Mouse (Mus musculus) CH12.LX (cell line): ENCODE data around the gene Mfsd7a. TPM values are rescaled to one million over a fixed set of nuclear protein-coding genes. Genes with fewer than 3 reads are reported as not detected.

Source experiments
- DNase-seq: peaks from one replicate; pipeline ENCODE4 v3.0.0-alpha.2; 2013; ENCODE audit errors: extremely low read depth
- H3K27ac ChIP-seq: 2 replicates; pipeline ENCODE4 v1.5.1; 2012; ENCODE audit warnings: low read depth, mild to moderate bottlenecking, control low read depth, moderate library complexity; ENCODE audit not compliant: insufficient read depth
- H3K27me3 ChIP-seq: replicated peaks from 2 replicates; pipeline ENCODE3; 2012; ENCODE audit warnings: inconsistent platforms
- H3K36me3 ChIP-seq, 2 experiments: replicated peaks in 1 of 2; 2 replicates each; pipeline versions ENCODE3 to v1.6.1; 2012; ENCODE audit warnings: inconsistent platforms in 1 of 2, low read length in 1 of 2, mild to moderate bottlenecking in 1 of 2, mixed read lengths in 1 of 2, moderate library complexity in 1 of 2; ENCODE audit not compliant: control insufficient read depth in 1 of 2, insufficient read depth in 1 of 2
- H3K4me1 ChIP-seq, 2 experiments: 2 replicates each; pipeline ENCODE4 v1.6.1; 2012; ENCODE audit warnings: inconsistent platforms in 1 of 2, moderate library complexity in 1 of 2; ENCODE audit not compliant: insufficient read depth in 2 of 2, control insufficient read depth in 1 of 2
- H3K4me2 ChIP-seq: 2 replicates; pipeline ENCODE4 v1.6.1; 2012; ENCODE audit warnings: low read depth, mild to moderate bottlenecking, control low read depth; ENCODE audit not compliant: poor library complexity, insufficient read depth, severe bottlenecking
- H3K4me3 ChIP-seq, 3 experiments: fragments of 150-350 bp in 1 of 3; sonication (generic) in 1 of 3; replicated peaks in 1 of 3; 2 replicates each; pipeline versions ENCODE3 to v1.5.1; 2011 to 2012; ENCODE audit warnings: low read depth in 2 of 3, low read length in 2 of 3, mild to moderate bottlenecking in 2 of 3, moderate library complexity in 2 of 3, control low read depth in 1 of 3, improper control_type of control experiment in 1 of 3, inconsistent platforms in 1 of 3, mixed read lengths in 1 of 3; ENCODE audit not compliant: poor library complexity in 1 of 3
- H3K79me2 ChIP-seq: replicated peaks from 2 replicates; pipeline ENCODE4 v1.6.1; 2012; ENCODE audit warnings: mild to moderate bottlenecking, moderate library complexity; ENCODE audit not compliant: control insufficient read depth, poor library complexity, insufficient read depth, severe bottlenecking; ENCODE audit errors: extremely low read depth
- H3K9ac ChIP-seq: 2 replicates; pipeline ENCODE4 v1.6.1; 2012; ENCODE audit warnings: low read depth, mild to moderate bottlenecking, control low read depth, moderate library complexity; ENCODE audit not compliant: insufficient read depth
- H3K9me3 ChIP-seq: replicated peaks from 2 replicates; pipeline ENCODE3; 2012; ENCODE audit warnings: low read length, inconsistent platforms, mixed read lengths
- BHLHE40 ChIP-seq: IDR thresholded peaks from 2 replicates; pipeline ENCODE4 v1.6.1; 2011; ENCODE audit warnings: mild to moderate bottlenecking, low read depth, low read length, improper control_type of control experiment
- CTCF ChIP-seq, 2 experiments: IDR thresholded peaks in 1 of 2; conservative IDR thresholded peaks in 1 of 2; 2 replicates each; pipeline ENCODE4 v1.5.1; 2011 to 2012; ENCODE audit warnings: low read depth in 2 of 2, low read length in 2 of 2, improper control_type of control experiment in 1 of 2, inconsistent platforms in 1 of 2, mild to moderate bottlenecking in 1 of 2, moderate library complexity in 1 of 2
- ETS1 ChIP-seq: conservative IDR thresholded peaks from 2 replicates; pipeline ENCODE4 v1.6.1; 2012; ENCODE audit warnings: low read depth, mild to moderate bottlenecking, inconsistent platforms, low read length, improper control_type of control experiment, moderate library complexity
- GABPA ChIP-seq: IDR thresholded peaks from 2 replicates; pipeline ENCODE4 v1.6.1; 2012; ENCODE audit warnings: low read depth, low read length, improper control_type of control experiment, inconsistent platforms; ENCODE audit not compliant: insufficient replicate concordance
- JUN ChIP-seq: IDR thresholded peaks from 2 replicates; pipeline ENCODE4 v1.6.1; 2011; ENCODE audit warnings: low read depth, mild to moderate bottlenecking, low read length, improper control_type of control experiment, moderate library complexity; ENCODE audit not compliant: insufficient read depth
- MAZ ChIP-seq: IDR thresholded peaks from 2 replicates; pipeline ENCODE4 v1.6.1; 2012; ENCODE audit warnings: low read depth, mild to moderate bottlenecking, inconsistent platforms, low read length, improper control_type of control experiment, moderate library complexity
- MXI1 ChIP-seq: IDR thresholded peaks from 2 replicates; pipeline ENCODE4 v1.6.1; 2011; ENCODE audit warnings: mild to moderate bottlenecking, low read depth, low read length, improper control_type of control experiment
- NRF1 ChIP-seq: IDR thresholded peaks from 2 replicates; pipeline ENCODE4 v1.6.1; 2014; ENCODE audit warnings: low read depth, mild to moderate bottlenecking, inconsistent platforms, low read length, improper control_type of control experiment, moderate library complexity
- POLR2AphosphoS2 ChIP-seq: IDR thresholded peaks from 2 replicates; pipeline ENCODE4 v1.6.1; 2011; ENCODE audit warnings: low read depth, low read length, improper control_type of control experiment
- RAD21 ChIP-seq: IDR thresholded peaks from 2 replicates; pipeline ENCODE4 v1.6.1; 2011; ENCODE audit warnings: low read depth, mild to moderate bottlenecking, low read length, improper control_type of control experiment, moderate library complexity
- SIN3A ChIP-seq: IDR thresholded peaks from 2 replicates; pipeline ENCODE4 v1.6.1; 2012; ENCODE audit warnings: low read length, improper control_type of control experiment, inconsistent platforms
- SMC3 ChIP-seq: IDR thresholded peaks from 2 replicates; pipeline ENCODE4 v1.6.1; 2011; ENCODE audit warnings: low read depth, low read length, improper control_type of control experiment
- TBP ChIP-seq: conservative IDR thresholded peaks from 2 replicates; pipeline ENCODE4 v1.6.1; 2011; ENCODE audit warnings: low read depth, low read length, improper control_type of control experiment
- TCF12 ChIP-seq: IDR thresholded peaks from 2 replicates; pipeline ENCODE4 v1.6.1; 2014; ENCODE audit warnings: low read depth, mild to moderate bottlenecking, inconsistent platforms, low read length, improper control_type of control experiment
- ZC3H11A ChIP-seq: IDR thresholded peaks from 2 replicates; pipeline ENCODE4 v1.6.1; 2012; ENCODE audit warnings: low read depth, mild to moderate bottlenecking, inconsistent platforms, low read length, improper control_type of control experiment
- ZMIZ1 ChIP-seq: IDR thresholded peaks from 2 replicates; pipeline ENCODE4 v1.6.1; 2012; ENCODE audit warnings: low read depth, mild to moderate bottlenecking, inconsistent platforms, low read length, improper control_type of control experiment
- dilution Hi-C: fragments of 300-500 bp; cut with MboI; formaldehyde crosslinking; loops from 2 replicates; pipeline ENCODE4 v1.14.3; 2020; ENCODE audit warnings: low sequenced_read_pairs; ENCODE audit not compliant: extremely low pct_unique_long_range_greater_than_20kb, extremely low pct_ligation_motif_present
- in situ Hi-C: fragments of 300-500 bp; cut with MboI; formaldehyde crosslinking; loops from 3 replicates; pipeline ENCODE4 v1.14.3; 2019; ENCODE audit warnings: low sequenced_read_pairs, low pct_ligation_motif_present, low pct_unique_long_range_greater_than_20kb, mixed read lengths
- polyA plus RNA-seq: library from polyadenylated mRNA; unstranded; fragments of >175 nt; gene quantifications from 2 replicates; pipeline ENCODE4 v1.2.1, GENCODE M21; 2012; ENCODE audit warnings: low read depth; ENCODE audit not compliant: insufficient read length
- total RNA-seq, 2 experiments: library from RNA; depleted of rRNA; stranded (reverse); fragments of 300-350 nt in 1 of 2; fragments of >200 nt in 1 of 2; gene quantifications; 2 replicates each; pipeline ENCODE4 v1.2.3; 2012 to 2014

The Mfsd7a gene
- total and polyA plus RNA-seq, 3 experiments: not detected

DNA sequence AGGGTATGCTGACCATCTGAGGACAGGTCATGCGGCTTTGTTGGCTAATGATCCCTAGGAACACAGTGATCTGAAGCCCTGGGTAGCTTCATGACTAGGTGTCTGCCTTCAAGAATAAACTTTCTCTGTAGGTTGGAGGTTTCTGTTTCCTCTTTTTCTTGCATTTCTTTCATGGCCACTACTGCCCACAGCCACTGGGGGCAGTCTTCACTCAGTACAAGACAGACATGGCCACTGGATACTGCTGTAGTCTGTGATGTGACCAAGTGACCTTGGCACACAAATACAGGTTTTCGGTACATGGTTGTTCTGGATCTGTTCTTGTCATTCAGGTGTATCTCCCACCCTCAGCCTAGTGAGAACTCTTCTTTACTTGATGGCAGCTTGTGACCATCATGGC is 36.5 kb upstream of the Mfsd7a start:
- H3K27ac ChIP-seq: no peak overlapping the region
- H3K9me3 ChIP-seq: no peaks in the 10 kb centered on the region
- H3K9ac ChIP-seq: no peak overlapping the region
- no peaks in the 10 kb centered on the region for H3K79me2 ChIP-seq
- H3K4me2 ChIP-seq: no peak overlapping the region
- no peaks in the 10 kb centered on the region for H3K27me3 ChIP-seq
- H3K4me3 ChIP-seq: no peak overlapping the region
- peak; percentile 62 for DNase-seq
- peaks cover 0 to 6% of the 10 kb centered on the region in 2 experiments; a peak in 2 of 4 replicates for H3K4me1 ChIP-seq
- peaks cover 35 to 75% of the 10 kb centered on the region in 2 experiments for H3K36me3 ChIP-seq
- dilution Hi-C loops: no loop called here
- peak; percentile 57 for TF ChIP-seq RAD21
- peak; percentile 44 for TF ChIP-seq SMC3
- TF ChIP-seq MAZ: no peak
- TF ChIP-seq CTCF (conservative IDR thresholded peaks at IDR 0.05 in 1 of 2, IDR thresholded peaks at IDR 0.05 in 1 of 2; ENCODE audit: low read depth in 2 of 2, low read length in 2 of 2): peak; percentile 78 to 80
- in situ Hi-C loops: no loop called here

DNA sequence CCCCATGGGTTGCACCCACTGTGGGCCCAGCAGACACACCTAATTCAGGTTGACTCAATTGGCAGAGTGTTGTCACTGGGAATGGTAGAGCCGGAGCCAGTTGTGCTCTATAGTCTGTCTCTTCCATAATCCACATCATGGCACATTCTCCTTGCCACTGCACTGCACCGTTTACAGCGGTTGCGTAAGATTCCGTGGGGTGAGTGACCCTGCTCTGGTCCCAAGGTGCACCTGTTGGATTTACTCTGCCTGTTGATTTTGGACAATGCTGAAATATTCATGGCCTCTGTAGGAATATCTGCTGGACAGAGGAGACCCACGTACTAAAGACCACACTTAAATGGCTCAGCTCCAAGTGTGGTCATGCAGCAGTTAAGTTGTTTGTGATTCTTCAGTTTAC is 34.3 kb upstream of the Mfsd7a start:
- dilution Hi-C loops: no loop called here
- Histone ChIP-seq H3K9me3 (no peaks in the 10 kb centered on the region), H3K4me3 (no peak overlapping the region), H3K4me1 (peaks cover 0 to 6% of the 10 kb centered on the region in 2 experiments; a peak in 2 of 4 replicates), H3K9ac (no peak overlapping the region), H3K27ac (no peak overlapping the region), H3K27me3 (no peaks in the 10 kb centered on the region), H3K36me3 (peaks cover 22 to 65% of the 10 kb centered on the region in 2 experiments), H3K79me2 (no peaks in the 10 kb centered on the region), H3K4me2 (no peak overlapping the region)
- DNase-seq: no peak
- in situ Hi-C loops: no loop called here
- TF ChIP-seq ETS1 (no peak), GABPA (no peak), TCF12 (no peak), ZC3H11A (no peak), TBP (no peak), ZMIZ1 (no peak), SMC3 (no peak), POLR2AphosphoS2 (no peak), MXI1 (no peak), MAZ (no peak), NRF1 (no peak), BHLHE40 (no peak), JUN (no peak), SIN3A (no peak)
